Mouse (Mus musculus): Measurements from ENCODE around the gene Ttll11.

Gene Ttll11

DNA sequence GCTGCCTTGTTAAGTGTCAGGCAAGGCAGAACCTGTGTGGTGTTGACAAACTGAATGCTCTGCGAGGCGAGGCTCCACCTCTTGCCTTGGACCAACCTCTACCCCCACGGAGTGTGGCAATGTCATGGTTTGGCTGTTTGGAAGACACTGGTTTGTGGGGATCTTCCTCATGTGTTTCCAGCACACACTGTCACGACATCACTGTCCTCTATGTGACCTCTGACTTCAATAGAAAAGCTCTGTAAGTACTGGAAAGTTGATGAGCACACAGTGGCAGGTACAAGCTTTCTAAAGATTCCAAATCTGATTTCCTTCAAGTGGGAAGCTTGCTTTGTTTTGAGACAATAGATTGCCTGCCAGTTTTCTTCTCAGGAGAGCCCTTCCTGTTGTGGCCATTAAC lies 126.7 kb downstream of the Ttll11 start:
- no peak for DNase-seq (ENCODE audit: low spot score in 2 of 2)

DNA sequence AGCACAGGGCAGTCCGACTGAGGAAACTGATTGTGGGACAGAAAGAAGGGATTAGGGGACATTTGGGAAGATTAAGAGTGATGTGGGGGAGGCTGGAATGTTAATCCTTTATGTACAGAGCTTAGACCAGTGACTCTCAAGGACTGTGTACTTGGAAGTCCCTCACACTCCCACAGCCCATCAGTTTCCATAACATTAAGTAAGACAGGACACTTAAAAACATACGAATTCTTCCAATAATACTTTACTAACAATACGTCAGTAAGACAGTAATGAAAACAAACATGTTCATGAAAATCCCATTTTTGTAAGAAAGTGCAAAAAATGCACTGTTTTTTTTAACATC lies 127.6 kb downstream of the Ttll11 start:
- no peak for DNase-seq (ENCODE audit: low spot score in 2 of 2)

DNA sequence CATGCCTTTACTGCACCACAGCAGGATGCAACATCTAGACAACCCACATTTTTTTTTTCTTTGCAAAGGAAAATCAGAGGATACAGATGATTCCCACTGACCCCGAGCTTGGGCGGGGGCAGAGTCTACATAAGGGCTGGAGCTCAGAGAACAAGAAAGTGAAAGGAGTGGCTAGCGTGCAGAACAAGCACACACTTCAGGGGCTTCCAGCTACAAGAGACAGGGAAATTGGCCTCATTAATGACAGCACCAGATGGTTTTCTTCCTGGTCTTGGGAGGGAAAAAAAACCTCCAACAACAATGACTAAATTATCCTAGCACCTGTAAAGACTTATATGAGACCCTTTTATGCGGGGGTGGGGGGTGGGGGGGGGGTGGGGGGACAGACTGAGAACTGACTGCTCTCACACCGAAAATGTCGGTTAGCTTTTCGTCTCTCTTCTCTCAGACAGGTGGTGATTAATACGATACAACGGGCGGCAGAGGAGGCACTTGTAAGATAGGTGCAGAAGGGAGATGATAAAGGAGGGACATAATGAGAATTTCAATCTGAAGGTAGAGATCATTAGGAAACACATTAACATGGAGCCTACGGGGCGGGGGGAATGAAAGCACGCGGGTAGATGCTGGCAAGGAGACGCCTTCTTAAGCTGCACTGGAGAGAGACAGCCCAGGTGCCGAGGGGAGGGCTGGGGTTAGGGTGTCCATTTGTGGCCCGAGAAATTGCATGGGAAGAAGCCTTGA lies 128.1 kb downstream of the Ttll11 start:
- DNase-seq (ENCODE audit: low spot score in 2 of 2), result no peak

DNA sequence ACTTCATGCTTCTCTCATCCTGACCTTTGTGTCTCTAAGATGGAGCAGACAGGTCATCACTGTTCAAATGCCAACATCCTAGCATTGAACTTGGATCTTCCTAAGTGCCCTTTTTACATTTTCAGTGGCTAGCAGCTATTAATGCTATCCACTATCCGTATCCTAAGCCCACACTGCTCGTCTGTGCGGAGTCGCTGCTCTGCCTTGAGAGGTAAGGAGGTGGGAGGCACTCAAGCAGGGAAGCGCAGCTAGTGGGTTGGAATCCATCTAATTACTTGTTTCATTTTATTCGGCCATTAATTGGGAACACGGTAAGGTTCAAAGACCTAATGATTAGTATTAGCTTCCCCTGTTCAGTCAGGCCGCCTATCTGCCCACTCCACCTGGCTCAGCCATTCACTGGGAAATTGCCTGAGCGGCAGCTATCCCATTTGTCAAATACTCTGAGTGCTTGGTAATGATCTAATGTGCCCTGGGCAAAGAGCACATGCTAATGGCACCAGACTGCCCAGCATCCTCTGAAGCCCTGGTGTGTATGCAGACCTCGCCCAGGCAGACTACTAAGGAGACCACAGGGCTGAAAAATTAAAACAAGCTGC lies 130.0 kb downstream of the Ttll11 start:
- no peak for DNase-seq (ENCODE audit: low spot score in 2 of 2)

DNA sequence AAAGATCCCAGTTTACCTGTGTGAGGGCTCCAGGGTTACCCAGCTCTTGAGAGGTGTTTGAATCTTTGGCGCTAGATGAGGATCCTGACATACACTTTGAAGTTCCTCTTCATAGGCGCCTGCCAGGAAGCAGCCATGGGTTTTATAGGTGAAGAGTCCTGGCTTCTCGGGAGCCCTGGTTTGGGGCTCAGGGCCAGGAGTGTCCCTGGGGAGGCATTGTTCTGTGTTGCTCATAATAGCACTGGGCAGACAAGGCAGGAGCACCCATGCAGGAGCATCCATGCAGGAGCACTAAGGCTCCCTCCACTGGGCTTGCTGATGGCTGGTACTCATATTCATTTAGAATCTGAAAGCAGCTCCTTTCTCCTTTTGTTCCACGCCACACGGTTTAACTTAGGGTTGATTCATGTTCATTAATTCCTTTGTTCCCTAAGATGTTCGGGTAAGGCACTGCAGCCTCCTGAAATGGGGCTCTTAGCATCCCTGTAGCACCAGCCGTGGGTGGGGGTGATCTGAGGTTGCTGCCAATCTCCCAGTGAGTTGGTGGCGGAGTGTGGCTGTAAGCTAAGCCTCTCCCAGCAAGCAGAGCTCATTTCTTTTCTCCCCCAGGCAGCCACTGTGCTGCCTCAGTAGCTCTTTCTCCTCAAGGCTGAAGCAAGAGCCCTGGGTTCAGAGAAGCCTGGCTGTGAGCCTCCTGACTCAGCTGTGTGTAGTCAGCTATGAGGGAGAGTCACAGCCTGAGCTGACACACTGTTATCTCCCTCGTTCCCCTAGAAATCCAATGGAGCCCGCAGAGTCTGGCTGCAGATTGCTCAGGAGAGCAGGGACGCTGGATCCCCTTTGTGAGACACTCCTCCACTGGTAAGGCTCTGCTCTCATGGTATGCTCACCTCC lies 133.9 kb downstream of the Ttll11 start:
- DNase-seq (ENCODE audit: low spot score in 2 of 2), result peak; percentile 63 to 78

DNA sequence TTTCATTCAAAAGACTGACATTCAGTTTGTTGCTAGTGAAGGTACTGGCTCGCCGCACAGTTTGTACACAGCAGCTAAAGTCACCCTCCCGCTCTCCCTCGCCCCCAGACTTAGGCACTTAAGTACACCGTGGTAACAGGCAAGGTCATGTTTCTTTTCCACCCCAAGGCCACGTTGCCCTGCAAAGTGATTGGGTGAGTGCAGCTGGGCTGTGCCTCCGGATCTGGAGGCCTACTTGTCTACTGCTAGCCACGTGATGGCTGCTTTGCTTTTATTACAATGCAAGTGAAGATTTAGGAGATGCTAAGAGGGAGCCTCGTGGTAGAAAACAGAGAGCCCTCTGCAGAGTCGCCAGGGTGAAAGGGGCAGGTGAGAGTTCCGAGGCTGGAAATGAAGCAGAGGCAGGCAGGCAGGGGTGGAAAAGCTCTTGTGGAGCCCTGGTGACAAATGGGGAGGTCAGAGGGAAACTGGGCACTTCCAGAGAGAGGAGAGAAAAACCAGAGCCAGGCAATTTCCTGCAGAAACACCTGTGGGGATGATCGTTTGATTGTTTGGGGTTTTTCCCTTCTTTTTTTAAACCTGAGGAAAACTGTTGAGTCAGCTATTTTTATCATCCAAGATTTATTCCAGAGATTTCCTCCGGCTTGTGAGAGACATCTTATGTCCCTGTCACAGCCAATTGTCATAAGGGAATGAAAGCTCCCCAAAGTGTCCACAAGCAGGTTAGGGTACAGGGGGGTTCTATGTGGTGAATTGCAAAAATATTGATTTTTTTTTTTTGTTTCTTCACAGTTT lies 135.6 kb downstream of the Ttll11 start:
- DNase-seq (ENCODE audit: low spot score in 2 of 2), result no peak

DNA sequence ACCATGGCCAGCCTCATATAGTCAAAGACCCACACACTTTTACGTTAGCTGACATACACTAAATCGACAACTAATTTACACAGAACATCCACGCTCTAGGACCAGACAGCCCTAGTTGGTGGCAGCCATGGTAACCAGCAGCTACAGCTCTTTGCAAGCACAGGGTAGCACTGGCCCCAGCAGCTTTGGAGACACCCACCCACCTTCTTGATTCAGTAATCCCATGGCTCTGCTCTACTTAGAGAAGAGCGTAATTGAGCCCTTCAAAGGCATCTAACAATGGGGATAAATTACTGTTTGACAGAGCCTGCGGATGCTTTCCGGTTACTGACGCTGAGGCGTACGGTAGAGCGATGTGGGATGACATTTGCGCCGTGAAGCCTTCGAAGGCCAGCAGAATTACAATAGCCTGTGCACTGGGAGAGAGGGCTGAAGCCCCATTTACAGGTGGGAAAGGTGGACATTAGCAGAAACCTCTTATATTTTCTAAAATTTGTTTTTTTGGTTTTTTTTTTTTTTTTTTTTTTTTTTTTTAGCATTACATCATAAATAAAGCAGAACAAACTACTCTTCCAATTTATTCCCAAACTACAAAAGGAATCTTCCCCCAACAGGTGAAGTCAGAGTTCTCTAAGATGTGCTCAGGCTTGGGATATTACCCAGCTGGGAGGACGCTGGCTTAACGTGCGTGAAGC lies 136.8 kb downstream of the Ttll11 start:
- DNase-seq (ENCODE audit: low spot score in 2 of 2), result peak; percentile 51 to 52

DNA sequence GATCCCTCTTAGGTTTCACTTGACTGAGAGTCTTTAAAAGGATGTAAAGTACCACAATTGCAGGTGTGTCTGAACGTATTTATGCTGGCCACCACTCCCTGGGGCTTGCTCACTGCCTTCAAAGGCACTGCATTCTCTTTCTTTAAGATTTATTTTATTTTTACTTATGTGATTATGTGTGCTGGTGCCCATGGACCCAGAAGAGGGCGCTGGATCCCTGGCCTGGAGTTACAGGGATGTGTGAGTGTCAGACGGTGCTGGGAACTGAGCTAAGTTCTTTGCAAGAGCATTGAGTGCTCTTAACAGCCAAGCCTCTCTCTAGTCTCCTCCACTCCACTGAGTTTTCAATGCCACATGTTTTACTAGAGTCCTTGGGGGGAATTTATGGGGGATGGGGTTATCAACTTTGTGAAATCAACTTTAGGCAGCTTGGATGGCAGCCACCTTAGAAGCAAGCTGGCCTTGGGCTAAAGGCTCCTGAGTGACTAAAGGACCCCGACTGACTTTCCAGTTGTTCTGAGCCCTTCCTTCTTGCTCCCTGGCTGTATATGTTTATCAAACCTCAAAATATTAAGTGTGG lies 137.8 kb downstream of the Ttll11 start:
- no peak for DNase-seq (ENCODE audit: low spot score in 2 of 2)

DNA sequence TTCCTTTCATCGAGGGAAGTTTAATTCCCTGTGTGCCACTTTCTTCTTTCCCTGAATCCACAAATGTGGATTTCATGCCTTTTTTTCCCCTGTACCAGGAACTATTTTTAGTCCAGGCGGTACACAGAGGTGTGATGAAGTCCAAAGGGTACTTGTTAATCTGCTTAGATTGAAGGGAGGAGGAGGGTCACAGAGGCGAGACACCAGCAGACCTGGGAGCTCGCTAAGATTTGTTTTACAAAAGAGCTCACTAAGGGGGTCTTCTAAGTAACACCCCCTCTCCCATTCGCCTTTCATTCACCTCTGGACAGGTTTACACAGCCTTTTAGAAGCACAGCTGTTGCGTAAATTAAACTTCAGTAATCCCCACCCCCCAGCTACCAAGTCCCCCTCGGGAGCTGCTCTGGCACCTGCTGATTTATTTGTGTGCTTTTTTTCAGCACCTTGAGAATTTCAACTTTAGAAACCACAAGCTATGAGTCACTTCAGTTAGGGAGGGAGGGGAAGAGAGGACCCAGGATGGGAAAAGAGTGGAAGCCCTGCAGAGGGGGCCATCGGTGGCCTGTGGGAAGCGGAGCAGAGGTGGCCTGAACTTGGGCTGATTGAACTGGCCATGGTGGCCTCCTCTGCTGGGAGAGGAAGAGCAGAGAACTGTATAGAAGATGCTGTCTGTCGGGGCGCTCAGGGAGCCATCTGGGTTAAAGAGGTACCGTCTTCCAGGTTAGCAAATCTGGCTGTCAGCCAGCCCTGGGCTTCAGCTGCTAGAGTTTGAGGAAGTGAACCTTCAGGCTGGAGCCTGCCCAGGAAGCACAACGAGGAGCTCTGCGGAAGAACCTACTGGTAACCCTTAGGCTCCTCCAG lies 138.5 kb downstream of the Ttll11 start:
- no peak for DNase-seq (ENCODE audit: low spot score in 2 of 2)

DNA sequence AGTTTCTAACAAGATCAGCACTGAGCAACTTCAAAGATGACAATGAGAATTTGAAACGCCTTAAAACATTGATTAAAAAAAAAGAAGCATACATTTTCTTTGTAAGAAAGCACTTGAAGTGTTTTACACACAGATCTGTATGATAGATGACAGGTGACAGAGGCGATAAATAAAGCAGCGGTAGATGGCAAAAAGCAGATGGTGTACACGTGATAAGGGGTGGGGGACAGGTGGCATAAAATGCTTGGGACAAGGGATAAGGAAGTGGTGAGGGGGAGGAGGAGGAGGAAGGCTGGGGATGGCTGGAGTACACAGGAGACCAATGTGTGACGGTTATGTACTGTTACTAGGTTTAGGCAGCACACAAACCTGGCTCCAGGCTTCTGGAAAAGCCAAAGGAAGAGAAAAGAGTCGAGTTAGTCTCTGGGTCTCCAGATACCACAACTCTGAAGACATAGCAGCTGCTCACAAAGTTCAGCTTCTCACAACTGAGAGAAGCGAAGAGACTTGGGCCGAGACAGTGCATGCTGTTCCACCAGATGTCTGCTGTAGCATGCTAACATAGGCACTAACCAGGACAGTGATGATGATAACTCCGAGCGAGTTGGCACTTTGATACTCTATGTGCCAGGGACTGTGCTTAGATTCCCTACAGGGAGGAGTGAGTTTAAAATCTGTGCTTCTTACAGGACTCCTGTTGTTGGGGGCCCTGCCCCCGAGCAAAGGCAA lies 140.8 kb downstream of the Ttll11 start:
- DNase-seq (ENCODE audit: low spot score in 2 of 2), result no peak

DNA sequence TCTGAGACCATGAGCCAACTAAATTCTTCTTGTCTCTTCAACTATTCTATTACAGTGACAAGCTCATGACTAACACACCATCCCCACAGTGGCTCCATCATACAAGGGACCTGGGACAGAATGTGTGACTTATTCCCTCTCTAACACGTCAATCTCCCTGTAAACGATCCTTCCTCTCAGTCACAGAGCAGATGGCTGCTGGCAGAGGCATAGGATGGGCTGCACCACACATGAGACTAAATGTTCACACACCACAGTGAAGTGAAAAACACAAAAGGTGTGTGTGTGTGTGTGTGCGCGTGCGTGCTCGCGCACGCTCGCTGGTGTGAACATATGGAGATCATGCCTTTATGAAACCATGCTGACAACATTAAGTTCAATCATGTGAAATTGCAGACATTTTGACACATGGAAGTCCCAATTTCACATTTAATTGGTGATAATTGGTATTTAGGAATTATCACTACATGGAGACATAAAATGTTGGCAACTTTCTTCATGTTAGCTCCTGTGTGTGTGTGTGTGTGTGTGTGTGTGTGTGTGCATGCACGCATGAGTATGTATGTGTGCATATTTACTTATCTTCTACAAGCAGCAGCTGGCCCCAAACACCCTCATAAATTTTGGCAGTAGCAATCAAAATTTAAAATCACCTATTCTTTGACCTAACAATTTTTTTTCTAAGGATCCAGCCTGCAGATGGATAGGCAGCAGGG lies 145.4 kb downstream of the Ttll11 start:
- DNase-seq (ENCODE audit: low spot score in 2 of 2), result no peak

DNA sequence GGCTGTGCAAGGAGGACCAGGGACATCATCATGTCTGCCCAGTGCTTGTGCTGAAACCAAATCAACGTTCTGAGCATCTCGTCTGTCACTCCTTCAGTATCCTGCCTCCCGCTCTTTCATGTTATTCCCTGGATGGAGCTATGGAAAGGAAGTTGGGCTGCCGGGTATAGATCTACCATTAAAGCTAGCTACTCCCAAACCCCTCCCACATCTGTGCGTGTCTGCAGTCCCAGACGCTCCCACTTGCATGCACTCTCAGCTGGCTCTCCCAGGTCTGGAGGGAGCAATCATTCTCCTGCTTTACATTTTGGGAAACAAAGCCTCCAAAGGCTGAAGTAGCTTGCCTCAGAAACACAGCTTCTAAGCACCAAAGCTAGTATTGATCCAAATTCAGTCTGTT lies 146.2 kb downstream of the Ttll11 start:
- DNase-seq (ENCODE audit: low spot score in 2 of 2), result no peak

DNA sequence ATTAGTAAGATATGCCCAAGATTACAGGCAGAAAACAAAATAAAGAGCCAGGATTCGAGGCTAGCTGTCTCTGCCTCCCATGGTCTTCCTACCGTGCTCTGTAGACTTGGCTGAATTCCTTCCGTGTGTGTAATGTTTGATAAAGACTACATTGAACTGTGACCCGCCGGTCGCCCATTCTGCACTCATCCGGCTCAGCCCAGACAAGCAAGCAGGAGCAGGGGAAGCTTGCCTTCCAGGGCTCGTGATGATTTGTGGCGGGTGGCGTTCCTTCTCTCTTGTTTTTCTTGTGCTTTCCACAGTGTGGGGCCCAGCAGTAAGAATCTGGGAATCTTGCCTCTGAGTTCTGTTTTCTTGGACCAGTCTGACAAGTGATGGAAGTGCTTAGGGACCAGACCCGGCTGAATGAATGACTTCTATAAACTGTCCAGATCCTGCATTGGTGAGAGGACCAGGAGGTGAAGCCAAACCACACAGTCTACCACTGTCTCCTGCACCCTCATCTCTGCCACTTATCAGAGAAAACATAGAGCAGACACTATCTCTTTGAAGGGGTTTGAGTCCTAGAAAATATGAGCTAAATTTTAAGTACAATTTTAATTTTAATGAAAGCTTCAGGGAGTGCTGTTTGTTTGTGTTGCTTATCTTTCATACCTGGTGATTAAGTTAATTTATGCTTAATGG lies 146.8 kb downstream of the Ttll11 start:
- no peak for DNase-seq (ENCODE audit: low spot score in 2 of 2)

DNA sequence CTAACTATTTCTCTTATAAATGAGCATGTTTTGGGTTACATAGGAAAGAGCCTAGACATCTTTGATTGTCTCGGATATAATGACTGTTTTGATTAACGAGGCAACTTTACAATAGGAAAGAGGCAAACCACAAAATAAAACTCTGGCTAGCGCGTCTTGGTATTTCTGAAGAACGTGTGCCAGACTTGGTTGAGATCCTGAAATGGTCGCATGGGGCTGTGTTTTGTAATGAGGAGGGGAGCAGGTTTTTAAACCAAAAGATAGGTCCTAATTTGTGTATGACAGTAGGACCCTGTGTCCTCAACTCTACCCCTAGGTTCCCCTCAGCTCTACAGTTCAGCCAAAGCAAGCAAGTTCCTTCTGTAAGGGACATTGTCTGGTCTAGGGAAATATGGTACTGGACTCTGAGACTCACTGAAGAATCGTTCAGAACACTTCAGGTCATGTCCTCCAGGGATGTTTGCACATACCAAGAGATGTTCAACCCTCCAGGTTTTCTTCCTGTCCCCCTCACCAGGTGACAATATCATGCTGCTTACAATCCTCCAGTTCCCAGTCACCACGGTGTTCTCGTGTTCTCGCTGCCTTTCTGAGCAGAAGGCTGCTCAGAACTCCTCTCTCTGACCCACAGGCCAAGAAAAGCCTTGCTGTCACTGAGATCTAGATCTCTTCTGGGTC lies 147.7 kb downstream of the Ttll11 start:
- DNase-seq (ENCODE audit: low spot score in 2 of 2), result no peak

DNA sequence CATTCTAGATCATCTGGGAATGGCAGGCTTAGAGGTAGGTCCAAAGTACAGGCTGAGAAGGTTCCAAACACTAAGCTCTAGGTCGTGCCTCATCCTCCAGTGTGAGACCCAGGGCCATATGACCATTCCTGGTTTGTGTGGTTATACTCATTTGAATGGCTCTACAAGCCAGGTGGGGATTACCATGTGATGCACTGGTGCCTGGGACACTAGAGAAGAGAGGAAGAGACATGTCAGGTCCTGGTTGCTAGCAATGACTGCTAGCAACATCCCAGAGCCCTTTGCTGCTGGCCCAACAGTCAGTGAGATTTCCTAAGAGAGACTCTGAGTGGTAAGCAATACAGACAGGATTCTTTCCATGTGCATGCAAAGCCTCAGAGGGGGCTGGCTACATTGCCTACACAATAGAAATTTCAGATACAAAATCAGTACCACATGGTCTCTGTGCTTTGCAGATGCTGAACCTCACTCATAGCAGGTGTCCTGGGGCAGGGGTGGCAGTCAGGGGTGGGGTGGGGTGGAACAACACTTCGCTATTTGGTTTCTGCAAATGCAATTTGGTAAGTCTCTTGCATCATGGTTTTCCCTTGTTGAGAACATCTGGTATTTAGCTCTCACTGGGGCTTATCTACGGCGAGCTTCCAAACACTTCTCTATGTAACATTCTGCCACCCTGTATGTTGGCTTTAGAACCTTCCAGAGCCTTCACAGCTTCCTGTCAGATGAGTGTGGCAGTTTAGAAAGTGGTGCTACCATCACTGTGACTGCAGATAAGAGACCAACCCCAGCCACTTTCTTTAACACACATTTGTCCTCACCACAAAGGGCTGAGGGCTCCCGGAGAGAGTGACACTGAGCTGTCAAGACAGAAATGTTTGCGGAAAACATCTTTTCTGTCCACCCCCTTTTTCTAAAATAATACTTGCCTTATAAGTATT lies 148.5 kb downstream of the Ttll11 start:
- no peak for DNase-seq (ENCODE audit: low spot score in 2 of 2)

DNA sequence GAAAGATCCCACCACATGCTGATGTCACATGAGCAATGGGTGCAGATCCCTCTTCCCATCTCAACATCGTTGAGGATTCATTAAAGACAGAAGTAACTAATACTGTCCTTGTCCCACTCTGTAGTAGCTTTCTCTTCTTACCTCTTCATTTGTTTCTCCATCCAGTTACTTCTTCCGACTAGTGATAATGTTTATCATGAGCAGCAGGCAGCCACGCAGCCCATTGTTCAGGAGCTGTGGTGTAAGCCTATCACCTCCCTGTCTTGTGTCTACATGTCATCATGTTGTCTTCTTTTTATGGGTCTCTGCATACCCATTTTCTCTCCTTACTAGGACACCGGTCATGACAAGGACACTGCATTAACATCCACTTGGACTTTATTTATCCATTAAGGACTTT lies 150.6 kb downstream of the Ttll11 start:
- DNase-seq (ENCODE audit: low spot score in 2 of 2), result no peak

Data from right cerebral cortex, adult 2 months (tissue).